In the genomic region with DNA sequence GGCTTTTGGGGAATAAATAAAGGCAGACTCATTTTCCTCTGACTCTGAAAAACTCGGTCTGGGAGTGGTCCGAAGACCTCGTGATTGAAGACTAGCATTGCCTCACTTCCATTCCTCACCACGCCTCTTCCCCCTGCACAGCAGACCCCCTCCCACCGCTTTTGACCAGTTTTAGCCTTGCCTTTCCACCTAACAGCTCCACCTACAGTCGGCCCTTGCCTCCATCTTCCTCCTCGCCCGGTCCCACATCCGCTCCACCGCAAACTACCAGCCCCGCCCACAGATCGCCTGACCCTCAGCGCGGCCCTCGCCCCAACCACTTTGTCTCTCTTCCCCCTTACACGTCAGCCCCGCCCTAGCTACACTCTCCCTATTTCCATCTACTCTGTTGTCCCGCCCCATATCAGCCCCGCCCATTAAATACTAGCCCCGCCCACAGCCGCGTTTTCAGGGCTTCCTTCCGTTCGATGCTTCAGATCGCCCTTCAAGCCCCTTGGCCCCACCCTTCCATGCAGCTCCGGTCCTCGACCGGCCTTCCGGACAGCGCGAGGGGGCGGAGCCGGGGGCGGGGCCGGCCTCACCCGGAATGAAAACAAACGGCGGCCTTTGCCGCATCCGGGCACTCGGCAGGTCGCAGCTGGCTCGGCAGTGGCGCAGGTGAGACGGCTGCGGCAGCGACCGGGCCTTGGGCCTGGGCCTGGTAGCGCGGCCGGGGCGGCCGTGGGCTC, we compare ENCODE assay signal across 1 mouse cellular context.
TF ChIP-seq lines count a peak whose summit lies in the region.

A gene (plus strand): TSS at position 167 of the 728 bp plus-strand sequence.

TF ChIP-seq in CH12.LX, 34 proteins besides CTCF, POLR2A, EP300 and RAD21 (continued from another document):
- TF ChIP-seq MAX (IDR thresholded peaks at IDR 0.05; ENCODE audit: low read length) (peak; percentile 85), GABPA (IDR thresholded peaks at IDR 0.05; ENCODE audit: insufficient replicate concordance, low read depth, low read length) (no peak; the same call in 1 of the 2 replicates), MAFK (IDR thresholded peaks at IDR 0.05; ENCODE audit: insufficient replicate concordance, low read length) (no peak), PAX5 (IDR thresholded peaks at IDR 0.05; ENCODE audit: low read length) (no peak), POLR2AphosphoS2 (IDR thresholded peaks at IDR 0.05; ENCODE audit: low read depth, low read length) (peak; percentile 60; the same call in 1 of the 2 replicates), JUN (IDR thresholded peaks at IDR 0.05; ENCODE audit: insufficient read depth, low read depth, low read length) (no peak), NRF1 (IDR thresholded peaks at IDR 0.05; ENCODE audit: low read depth, low read length) (peak; percentile 40; the same call in 1 of the 2 replicates), MXI1 (IDR thresholded peaks at IDR 0.05; ENCODE audit: low read depth, low read length) (peak; percentile 75), ELF1 (IDR thresholded peaks at IDR 0.05; ENCODE audit: low read depth, low read length) (peak; percentile 91), HCFC1 (IDR thresholded peaks at IDR 0.05; ENCODE audit: low read depth, low read length) (peak; percentile 83), USF1 (IDR thresholded peaks at IDR 0.05; ENCODE audit: low read depth, low read length) (peak; percentile 20), KAT2A (IDR thresholded peaks at IDR 0.05; ENCODE audit: insufficient replicate concordance, low read length) (peak; percentile 83; the same call in 1 of the 2 replicates), RCOR1 (conservative IDR thresholded peaks at IDR 0.05; ENCODE audit: low read depth, low read length) (0 out of 2 replicates have a peak, but pooled peaks have one; percentile 25), MAZ (IDR thresholded peaks at IDR 0.05; ENCODE audit: low read depth, low read length) (peak; percentile 77), E2F4 (IDR thresholded peaks at IDR 0.05; ENCODE audit: insufficient replicate concordance, low read depth, low read length) (no peak), TCF12 (IDR thresholded peaks at IDR 0.05; ENCODE audit: low read depth, low read length) (peak; percentile 77), ZKSCAN1 (IDR thresholded peaks at IDR 0.05; ENCODE audit: borderline replicate concordance, low read depth, low read length) (no peak), ZMIZ1 (IDR thresholded peaks at IDR 0.05; ENCODE audit: low read depth, low read length) (peak; percentile 83; the same call in 1 of the 2 replicates), TBP (conservative IDR thresholded peaks at IDR 0.05; ENCODE audit: low read depth, low read length) (peak; percentile 96), MYC (IDR thresholded peaks at IDR 0.05; ENCODE audit: low read depth, low read length) (peak; percentile 97), USF2 (conservative IDR thresholded peaks at IDR 0.05; ENCODE audit: low read depth, low read length) (no peak)
